Mouse (Mus musculus) intestine, postnatal 0 days (tissue): ENCODE measurements around the gene Ap2a1. TPM values are rescaled to one million over a fixed set of nuclear protein-coding genes. Genes with fewer than 3 reads are reported as not detected.

ENCODE experiments used
- ATAC-seq: fragments of 200-750 bp; cut with Nextera tagmentation; 2 replicates; pipeline ENCODE4 v1.8.0; 2017; ENCODE audit warnings: mild to moderate bottlenecking, moderate TSS enrichment, moderate library complexity
- H3K27ac ChIP-seq: fragments of 300-500 bp; sonication (generic); 2 replicates; pipeline ENCODE4 v1.5.1; 2014; ENCODE audit warnings: mild to moderate bottlenecking, low read depth, low read length, moderate library complexity
- H3K27me3 ChIP-seq: fragments of 300-500 bp; sonication (generic); replicated peaks from 2 replicates; pipeline ENCODE4 v1.6.1; 2014; ENCODE audit warnings: low read length, mixed read lengths; ENCODE audit not compliant: control insufficient read depth, insufficient read depth
- H3K36me3 ChIP-seq: fragments of 300-500 bp; sonication (generic); 2 replicates; pipeline ENCODE4 v1.6.1; 2014; ENCODE audit warnings: mild to moderate bottlenecking, moderate library complexity; ENCODE audit not compliant: control insufficient read depth, insufficient read depth
- H3K4me1 ChIP-seq: fragments of 300-500 bp; sonication (generic); replicated peaks from 2 replicates; pipeline ENCODE4 v1.6.1; 2014; ENCODE audit warnings: antibody characterized with exemption, low read length, mixed read lengths; ENCODE audit not compliant: control insufficient read depth, insufficient read depth
- H3K4me2 ChIP-seq: fragments of 300-500 bp; sonication (generic); replicated peaks from 2 replicates; pipeline ENCODE4 v1.6.1; 2014; ENCODE audit warnings: low read depth, mild to moderate bottlenecking, moderate library complexity
- H3K4me3 ChIP-seq: fragments of 300-500 bp; sonication (generic); 2 replicates; pipeline ENCODE4 v1.5.1; 2014; ENCODE audit warnings: low read depth, low read length
- H3K9ac ChIP-seq: fragments of 300-500 bp; sonication (generic); 2 replicates; pipeline ENCODE4 v1.6.1; 2014; ENCODE audit warnings: mild to moderate bottlenecking, low read depth, low read length
- H3K9me3 ChIP-seq: fragments of 300-500 bp; sonication (generic); 2 replicates; pipeline ENCODE4 v1.6.1; 2016; ENCODE audit warnings: mixed run types; ENCODE audit not compliant: control insufficient read depth
- CTCF ChIP-seq: sonication (generic); IDR thresholded peaks from 2 replicates; pipeline ENCODE4 v1.5.1; 2016; ENCODE audit warnings: low read depth, mild to moderate bottlenecking, control low read depth, antibody characterized with exemption, moderate library complexity
- WGBS: fragments of 180-500 bp; shearing (Covaris S2); extraction: QIAGEN DNeasy Blood & Tissue Kit; methylation state at CpG from one replicate; pipeline ENCODE4 v1.1.7; 2014; 5-methylcytosine and 5-hydroxymethylcytosine counted together
- polyA plus RNA-seq: library from polyadenylated mRNA; unstranded; fragments of >200 nt; fragmentation: Nextera tagmentation; extraction: Ambion mirVana; gene quantifications from 2 replicates; pipeline ENCODE4 v1.2.1, GENCODE M21; 2015

Ap2a1 gene
- polyA plus RNA-seq, 1 experiment from 2014 or later, result 44.1 TPM

- Histone ChIP-seq H3K4me1 (peaks cover 6% of the 10 kb centered on the region; the same call in 1 of the 2 replicates), H3K27ac (no peak overlapping the region), H3K4me3 (no peak overlapping the region), H3K27me3 (no peaks in the 10 kb centered on the region), H3K36me3 (no peaks in the 10 kb centered on the region; the same call in 1 of the 2 replicates), H3K9ac (no peak overlapping the region), H3K9me3 (no peaks in the 10 kb centered on the region), H3K4me2 (no peak overlapping the region)
- 81% methylated on average over 3 of the region's 3 CpGs for WGBS
- no peak for TF ChIP-seq CTCF
- no peak for ATAC-seq
These were observed 35.1 kb downstream of the Ap2a1 start for GRCm38 (mm10) chr7:44894175-44894574.

GRCm38 (mm10) chr7:44893197-44893596, 36.1 kb downstream of the Ap2a1 start:
- no peaks in the 10 kb centered on the region for H3K27me3 ChIP-seq
- no peaks in the 10 kb centered on the region for H3K9me3 ChIP-seq
- peaks cover 3% of the 10 kb centered on the region; the same call in 1 of the 2 replicates for H3K36me3 ChIP-seq
- no peak for ATAC-seq
- no peak overlapping the region for H3K4me2 ChIP-seq
- peak overlapping the region; percentile 42; the same call in 1 of the 2 replicates for H3K27ac ChIP-seq
- no peak overlapping the region for H3K9ac ChIP-seq
- H3K4me3 ChIP-seq, result no peak overlapping the region; the same call in 1 of the 2 replicates
- 18% methylated on average over 8 of the region's 8 CpGs for WGBS
- TF ChIP-seq CTCF, result no peak
- H3K4me1 ChIP-seq, result peaks cover 6% of the 10 kb centered on the region; the same call in 1 of the 2 replicates

GRCm38 (mm10) chr7:44892276-44892921, 36.9 kb downstream of the Ap2a1 start, which contains the start of gene Med25:
TSS of gene Med25 (minus strand) at chr7:44892712.
- Histone ChIP-seq H3K4me3 (peak within 1 kb of the TSS; percentile 86), H3K4me1 (peaks cover 6% of the 10 kb centered on the region; the same call in 1 of the 2 replicates), H3K9ac (peak within 1 kb of the TSS; percentile 85), H3K27ac (peak within 1 kb of the TSS; percentile 91), H3K27me3 (no peaks in the 10 kb centered on the region), H3K9me3 (no peaks in the 10 kb centered on the region), H3K4me2 (peak within 1 kb of the TSS; percentile 86), H3K36me3 (peaks cover 3% of the 10 kb centered on the region; the same call in 1 of the 2 replicates)
- no peak for TF ChIP-seq CTCF
- WGBS, result under 1% methylated on average over 54 of the region's 56 CpGs
- ATAC-seq, result peak; percentile 55

- WGBS, result 16% methylated on average over 6 of the region's 6 CpGs
- ATAC-seq, result peak; percentile 34
- H3K9ac ChIP-seq, result peak overlapping the region; percentile 85
- H3K36me3 ChIP-seq, result peaks cover 3% of the 10 kb centered on the region; the same call in 1 of the 2 replicates
- H3K27ac ChIP-seq, result peak overlapping the region; percentile 91; the same call in 1 of the 2 replicates
- H3K27me3 ChIP-seq, result no peaks in the 10 kb centered on the region
- TF ChIP-seq CTCF, result no peak
- peak overlapping the region; percentile 86 for H3K4me3 ChIP-seq
- H3K4me2 ChIP-seq, result peak overlapping the region; percentile 86
- no peaks in the 10 kb centered on the region for H3K9me3 ChIP-seq
- peaks cover 6% of the 10 kb centered on the region; the same call in 1 of the 2 replicates for H3K4me1 ChIP-seq
These were observed 37.7 kb downstream of the Ap2a1 start for GRCm38 (mm10) chr7:44891611-44892010.

GRCm38 (mm10) chr7:44890737-44891136, 38.6 kb downstream of the Ap2a1 start:
- WGBS, result 73% methylated on average over 4 of the region's 4 CpGs
- ATAC-seq, result no peak
- Histone ChIP-seq H3K4me3 (no peak overlapping the region), H3K4me1 (peaks cover 6% of the 10 kb centered on the region; the same call in 1 of the 2 replicates), H3K9ac (no peak overlapping the region), H3K9me3 (no peaks in the 10 kb centered on the region), H3K36me3 (peaks cover 11% of the 10 kb centered on the region), H3K27ac (no peak overlapping the region; the same call in 1 of the 2 replicates), H3K27me3 (no peaks in the 10 kb centered on the region), H3K4me2 (peak overlapping the region; percentile 86)
- TF ChIP-seq CTCF, result no peak

GRCm38 (mm10) chr7:44890180-44890579, 39.1 kb downstream of the Ap2a1 start:
- Histone ChIP-seq H3K9ac (no peak overlapping the region), H3K36me3 (peaks cover 16% of the 10 kb centered on the region), H3K27me3 (no peaks in the 10 kb centered on the region), H3K4me3 (no peak overlapping the region), H3K9me3 (no peaks in the 10 kb centered on the region), H3K4me1 (peaks cover 6% of the 10 kb centered on the region; the same call in 1 of the 2 replicates), H3K4me2 (peak overlapping the region; percentile 25; the same call in 1 of the 2 replicates), H3K27ac (no peak overlapping the region)
- peak; percentile 25 for ATAC-seq
- 63% methylated on average over 6 of the region's 7 CpGs for WGBS
- no peak for TF ChIP-seq CTCF
